Mouse (Mus musculus): Measurements from ENCODE around the gene Lamb1. TPM values are rescaled to one million over a fixed set of nuclear protein-coding genes. Genes with fewer than 3 reads are reported as not detected.
A peak's percentile ranks its signal among the peaks of the same experiment; 100 is the strongest.

Lamb1 gene
- polyA plus RNA-seq, 1 experiment from 2014 or later = 4.9 TPM

DNA sequence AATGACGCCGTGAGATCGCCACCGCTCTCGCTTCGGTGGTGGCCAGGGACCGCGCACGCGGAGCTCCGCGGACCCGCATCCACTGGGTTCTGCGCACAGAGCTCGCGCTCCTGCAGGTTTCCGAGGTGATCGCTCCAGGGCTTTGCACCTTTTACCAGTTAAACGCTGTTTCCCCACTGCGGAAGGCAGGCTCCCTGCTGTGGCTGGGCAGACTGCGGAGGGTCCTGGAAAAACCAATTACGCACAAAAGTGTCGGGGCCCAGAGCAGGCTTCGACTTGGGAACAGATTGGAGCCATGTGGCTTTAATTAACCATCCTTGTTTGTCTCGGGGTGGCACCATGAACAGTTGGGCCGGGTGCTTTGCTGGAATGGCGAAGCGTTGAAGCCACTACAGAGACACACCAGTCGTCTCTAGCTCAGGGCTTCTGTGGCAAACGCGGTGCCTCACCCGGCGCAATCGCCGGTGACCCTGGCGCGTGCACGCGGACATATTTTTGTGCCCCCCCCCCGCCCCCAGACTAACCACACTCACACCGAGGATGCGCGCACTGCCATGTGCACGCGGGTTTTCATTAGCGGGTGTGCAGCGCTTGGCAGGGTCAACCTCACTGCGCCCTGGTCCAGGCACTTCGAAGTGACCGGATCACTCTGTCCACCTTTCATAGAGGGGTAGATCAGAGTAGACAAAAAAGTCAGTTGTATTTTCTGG, 843 bp downstream of the Lamb1 start:
- ATAC-seq (ENCODE audit: low read depth) = peak; percentile 70
- peak overlapping the region; percentile 35 for H3K4me3 ChIP-seq (ENCODE audit: low read depth, low read length)
- H3K9me3 ChIP-seq (ENCODE audit: control insufficient read depth, low read length) = no peaks in the 10 kb centered on the region
- peaks cover 25% of the 10 kb centered on the region for H3K27me3 ChIP-seq (ENCODE audit: control insufficient read depth, insufficient read depth, low read length)
- WGBS = under 1% methylated on average over 48 of the region's 50 CpGs
- no peak overlapping the region for H3K27ac ChIP-seq (ENCODE audit: low read depth, low read length)
- no peaks in the 10 kb centered on the region for H3K4me1 ChIP-seq (ENCODE audit: control insufficient read depth, insufficient read depth, low read length)
- no peaks in the 10 kb centered on the region for H3K36me3 ChIP-seq (ENCODE audit: control insufficient read depth, insufficient read depth, low read length)
- H3K9ac ChIP-seq (replicated peaks; ENCODE audit: low read depth, low read length) = peak overlapping the region; percentile 29
- H3K4me2 ChIP-seq (ENCODE audit: low read depth, low read length) = peak overlapping the region; percentile 62

DNA sequence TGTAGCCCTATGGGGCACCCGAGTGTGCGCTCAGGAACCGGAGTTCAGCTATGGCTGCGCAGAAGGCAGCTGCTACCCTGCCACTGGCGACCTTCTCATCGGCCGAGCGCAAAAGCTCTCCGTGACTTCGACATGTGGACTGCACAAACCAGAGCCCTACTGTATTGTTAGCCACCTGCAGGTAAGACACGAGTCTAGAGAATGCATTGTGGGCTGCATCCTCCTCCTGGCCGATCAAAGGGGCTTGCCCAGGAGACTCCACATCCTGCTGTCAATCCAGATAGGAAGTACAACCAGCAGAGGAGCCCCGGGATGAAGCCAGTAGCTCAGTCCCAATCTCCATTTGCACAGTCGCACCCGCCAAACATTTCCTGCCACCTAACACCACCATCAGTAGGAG, 1.7 kb downstream of the Lamb1 start:
- H3K9ac ChIP-seq (replicated peaks; ENCODE audit: low read depth, low read length) = peak overlapping the region; percentile 29; the same call in 1 of the 2 replicates
- peaks cover 25% of the 10 kb centered on the region for H3K27me3 ChIP-seq (ENCODE audit: control insufficient read depth, insufficient read depth, low read length)
- WGBS = 12% methylated on average over 15 of the region's 15 CpGs
- H3K4me2 ChIP-seq (ENCODE audit: low read depth, low read length) = peak overlapping the region; percentile 62
- H3K4me3 ChIP-seq (ENCODE audit: low read depth, low read length) = peak overlapping the region; percentile 35
- ATAC-seq (ENCODE audit: low read depth) = no peak
- no peaks in the 10 kb centered on the region for H3K4me1 ChIP-seq (ENCODE audit: control insufficient read depth, insufficient read depth, low read length)
- H3K36me3 ChIP-seq (ENCODE audit: control insufficient read depth, insufficient read depth, low read length) = no peaks in the 10 kb centered on the region
- H3K9me3 ChIP-seq (ENCODE audit: control insufficient read depth, low read length) = no peaks in the 10 kb centered on the region
- H3K27ac ChIP-seq (ENCODE audit: low read depth, low read length) = no peak overlapping the region

DNA sequence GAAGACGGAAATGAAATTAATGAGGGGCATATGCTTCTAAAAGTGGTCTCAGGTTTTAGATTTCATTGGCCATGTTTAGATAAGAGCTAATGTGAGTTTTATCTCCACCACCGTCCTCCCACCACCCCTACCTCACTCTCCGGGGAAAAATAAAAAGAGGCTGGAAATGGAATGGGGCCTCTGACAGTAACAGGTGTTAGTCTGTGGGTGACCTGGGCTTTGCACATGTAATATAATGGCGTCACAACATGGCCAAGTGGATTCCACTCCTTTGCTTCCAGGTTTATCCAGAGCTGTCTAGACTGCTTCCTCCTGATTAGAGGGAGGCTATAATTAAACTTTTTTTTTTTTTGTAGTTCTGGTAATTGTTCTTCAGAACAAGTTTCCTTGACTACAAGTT, 2.3 kb downstream of the Lamb1 start:
- Histone ChIP-seq H3K4me3 (ENCODE audit: low read depth, low read length) (no peak overlapping the region; the same call in 1 of the 2 replicates), H3K4me2 (ENCODE audit: low read depth, low read length) (peak overlapping the region; percentile 62), H3K9me3 (ENCODE audit: control insufficient read depth, low read length) (no peaks in the 10 kb centered on the region), H3K36me3 (ENCODE audit: control insufficient read depth, insufficient read depth, low read length) (no peaks in the 10 kb centered on the region), H3K4me1 (ENCODE audit: control insufficient read depth, insufficient read depth, low read length) (no peaks in the 10 kb centered on the region), H3K27ac (ENCODE audit: low read depth, low read length) (no peak overlapping the region), H3K9ac (replicated peaks; ENCODE audit: low read depth, low read length) (no peak overlapping the region), H3K27me3 (ENCODE audit: control insufficient read depth, insufficient read depth, low read length) (peaks cover 25% of the 10 kb centered on the region)
- WGBS = 72% methylated on average over 4 of the region's 4 CpGs
- ATAC-seq (ENCODE audit: low read depth) = no peak

DNA sequence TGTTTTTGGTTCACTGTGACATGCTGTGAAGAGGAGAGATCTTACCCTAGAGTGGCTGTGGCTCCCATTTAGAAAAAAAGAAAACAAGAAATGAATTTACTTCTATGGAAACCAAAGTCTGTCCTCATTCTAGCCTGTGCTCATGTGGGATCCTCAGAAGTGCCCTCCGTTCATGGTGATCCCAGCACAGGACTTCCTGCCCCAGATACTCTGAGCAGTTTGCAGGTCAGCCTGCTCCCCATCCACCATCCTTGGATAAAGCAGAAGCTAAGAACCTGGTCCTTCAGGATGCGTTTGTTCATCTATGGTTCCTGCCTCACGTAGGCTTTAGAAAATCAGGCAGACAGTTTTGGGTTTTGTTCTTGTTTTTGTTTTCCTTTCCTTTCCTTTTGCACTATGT, 3.3 kb downstream of the Lamb1 start:
- H3K4me2 ChIP-seq (ENCODE audit: low read depth, low read length) = no peak overlapping the region
- no peak overlapping the region for H3K9ac ChIP-seq (replicated peaks; ENCODE audit: low read depth, low read length)
- no peaks in the 10 kb centered on the region for H3K36me3 ChIP-seq (ENCODE audit: control insufficient read depth, insufficient read depth, low read length)
- H3K9me3 ChIP-seq (ENCODE audit: control insufficient read depth, low read length) = no peaks in the 10 kb centered on the region
- H3K27me3 ChIP-seq (ENCODE audit: control insufficient read depth, insufficient read depth, low read length) = peaks cover 25% of the 10 kb centered on the region
- ATAC-seq (ENCODE audit: low read depth) = no peak
- H3K4me3 ChIP-seq (ENCODE audit: low read depth, low read length) = no peak overlapping the region
- H3K27ac ChIP-seq (ENCODE audit: low read depth, low read length) = no peak overlapping the region
- no peaks in the 10 kb centered on the region for H3K4me1 ChIP-seq (ENCODE audit: control insufficient read depth, insufficient read depth, low read length)
- WGBS = 83% methylated on average over 3 of the region's 3 CpGs

DNA sequence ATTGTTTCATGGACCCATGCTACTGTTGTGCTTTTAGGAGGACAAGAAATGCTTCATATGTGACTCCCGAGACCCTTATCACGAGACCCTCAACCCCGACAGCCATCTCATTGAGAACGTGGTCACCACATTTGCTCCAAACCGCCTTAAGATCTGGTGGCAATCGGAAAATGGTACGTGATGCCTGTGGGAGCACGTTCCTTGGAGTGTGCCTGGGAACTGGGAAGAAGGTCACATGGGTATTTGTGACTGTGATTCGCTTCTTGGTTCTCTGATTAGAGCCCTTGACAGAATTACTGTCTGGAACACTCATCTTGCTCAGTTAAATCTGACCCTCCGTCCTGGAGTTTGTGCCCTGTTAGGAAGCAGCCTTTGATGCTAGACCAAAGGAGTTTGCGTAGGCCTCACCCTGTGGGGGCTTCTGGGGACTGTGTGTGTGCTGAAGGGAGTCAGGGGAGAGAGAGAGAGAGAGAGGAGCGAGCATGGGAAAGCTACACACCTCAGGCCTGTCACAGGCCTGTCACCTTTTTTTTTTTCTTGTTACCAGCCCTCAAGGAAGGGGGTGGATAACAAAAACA, 4.1 kb downstream of the Lamb1 start:
- H3K36me3 ChIP-seq (ENCODE audit: control insufficient read depth, insufficient read depth, low read length) = no peaks in the 10 kb centered on the region
- no peaks in the 10 kb centered on the region for H3K4me1 ChIP-seq (ENCODE audit: control insufficient read depth, insufficient read depth, low read length)
- no peak overlapping the region for H3K27ac ChIP-seq (ENCODE audit: low read depth, low read length)
- no peak overlapping the region for H3K4me2 ChIP-seq (ENCODE audit: low read depth, low read length)
- peaks cover 25% of the 10 kb centered on the region for H3K27me3 ChIP-seq (ENCODE audit: control insufficient read depth, insufficient read depth, low read length)
- 64% methylated on average over 12 of the region's 12 CpGs for WGBS
- ATAC-seq (ENCODE audit: low read depth) = no peak
- no peak overlapping the region for H3K4me3 ChIP-seq (ENCODE audit: low read depth, low read length)
- H3K9ac ChIP-seq (replicated peaks; ENCODE audit: low read depth, low read length) = no peak overlapping the region
- no peaks in the 10 kb centered on the region for H3K9me3 ChIP-seq (ENCODE audit: control insufficient read depth, low read length)

DNA sequence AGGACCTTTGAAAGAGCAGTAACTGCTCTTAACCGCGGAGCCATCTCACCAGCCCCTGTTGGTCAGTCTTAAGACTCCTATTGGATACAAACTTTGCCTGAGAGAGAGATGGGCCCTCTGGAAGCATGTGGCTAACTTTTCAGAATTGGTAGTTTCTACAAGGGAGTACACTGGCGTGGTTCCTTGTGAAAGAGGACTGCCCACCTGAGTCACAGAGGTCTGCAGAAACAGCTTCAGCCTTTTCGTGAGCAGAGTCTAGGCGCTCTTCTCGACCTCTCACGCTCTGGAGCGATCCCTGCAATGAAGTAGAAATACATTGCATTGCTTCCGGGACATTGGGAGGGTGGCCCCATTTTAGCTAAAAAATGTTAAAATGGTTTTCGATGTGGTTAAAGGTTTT, 5.3 kb downstream of the Lamb1 start:
- H3K9ac ChIP-seq (replicated peaks; ENCODE audit: low read depth, low read length) = no peak overlapping the region
- no peaks in the 10 kb centered on the region for H3K36me3 ChIP-seq (ENCODE audit: control insufficient read depth, insufficient read depth, low read length)
- H3K4me3 ChIP-seq (ENCODE audit: low read depth, low read length) = no peak overlapping the region
- H3K27me3 ChIP-seq (ENCODE audit: control insufficient read depth, insufficient read depth, low read length) = peaks cover 15% of the 10 kb centered on the region
- no peak overlapping the region for H3K4me2 ChIP-seq (ENCODE audit: low read depth, low read length)
- no peaks in the 10 kb centered on the region for H3K9me3 ChIP-seq (ENCODE audit: control insufficient read depth, low read length)
- WGBS = 92% methylated on average over 10 of the region's 10 CpGs
- no peaks in the 10 kb centered on the region for H3K4me1 ChIP-seq (ENCODE audit: control insufficient read depth, insufficient read depth, low read length)
- no peak for ATAC-seq (ENCODE audit: low read depth)
- H3K27ac ChIP-seq (ENCODE audit: low read depth, low read length) = no peak overlapping the region

DNA sequence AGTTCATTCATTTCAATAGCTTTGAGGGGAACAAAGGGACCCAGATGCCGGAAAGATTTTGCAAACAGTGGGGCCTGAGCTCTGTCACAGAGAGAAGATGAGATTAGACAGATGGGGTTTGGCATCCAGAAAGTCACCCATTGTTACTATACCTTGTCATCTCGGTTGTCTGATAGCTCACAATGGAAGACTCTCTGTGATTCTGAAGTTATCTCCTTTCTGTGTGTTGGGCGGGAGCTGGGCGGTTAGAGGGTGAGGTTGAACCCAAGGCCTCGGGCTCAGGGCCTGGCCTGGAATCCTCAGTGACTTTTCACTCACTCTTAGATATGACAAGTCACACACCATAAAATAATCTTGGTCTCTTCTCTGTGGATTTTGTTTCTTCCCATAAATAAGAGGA, 5.7 kb downstream of the Lamb1 start:
- H3K27ac ChIP-seq (ENCODE audit: low read depth, low read length) = no peak overlapping the region
- no peak overlapping the region; the same call in 1 of the 2 replicates for H3K4me2 ChIP-seq (ENCODE audit: low read depth, low read length)
- no peaks in the 10 kb centered on the region for H3K36me3 ChIP-seq (ENCODE audit: control insufficient read depth, insufficient read depth, low read length)
- ATAC-seq (ENCODE audit: low read depth) = no peak
- H3K4me1 ChIP-seq (ENCODE audit: control insufficient read depth, insufficient read depth, low read length) = no peaks in the 10 kb centered on the region
- H3K4me3 ChIP-seq (ENCODE audit: low read depth, low read length) = no peak overlapping the region
- peaks cover 11% of the 10 kb centered on the region for H3K27me3 ChIP-seq (ENCODE audit: control insufficient read depth, insufficient read depth, low read length)
- H3K9me3 ChIP-seq (ENCODE audit: control insufficient read depth, low read length) = no peaks in the 10 kb centered on the region
- 76% methylated on average over 5 of the region's 5 CpGs for WGBS
- H3K9ac ChIP-seq (replicated peaks; ENCODE audit: low read depth, low read length) = no peak overlapping the region

DNA sequence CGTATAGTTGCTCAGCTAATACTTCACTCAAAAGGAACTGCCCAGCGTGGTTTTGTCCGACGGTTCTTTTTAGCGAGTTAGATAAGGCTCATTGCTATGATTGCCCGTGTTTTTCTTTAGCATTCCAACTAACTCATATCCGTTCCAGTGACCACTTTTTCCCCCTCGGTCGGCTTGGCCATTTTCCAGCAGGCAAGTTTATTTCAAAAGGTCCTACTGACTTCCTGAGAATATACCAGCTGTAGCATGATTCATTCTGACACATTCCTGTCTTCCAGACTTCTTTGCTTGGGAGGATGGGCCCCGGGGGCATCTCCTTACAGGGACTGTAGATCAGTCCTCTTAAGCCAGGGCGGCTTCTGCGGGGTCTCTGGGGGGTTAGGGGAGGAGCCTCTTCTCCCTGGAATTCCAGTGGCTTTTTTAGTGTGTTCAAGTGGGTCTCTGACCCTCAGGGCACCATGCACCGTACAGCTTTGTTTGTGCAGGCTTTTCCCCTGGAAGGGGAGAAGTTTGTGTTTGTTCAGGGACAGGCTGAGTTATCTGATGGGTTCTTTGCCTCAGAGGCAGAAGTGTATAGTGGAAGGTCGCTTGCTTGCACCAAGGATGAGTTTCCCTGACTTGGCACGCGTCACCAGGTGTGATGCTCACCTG, 6.5 kb downstream of the Lamb1 start:
- no peak overlapping the region for H3K4me2 ChIP-seq (ENCODE audit: low read depth, low read length)
- H3K27ac ChIP-seq (ENCODE audit: low read depth, low read length) = no peak overlapping the region
- H3K9ac ChIP-seq (replicated peaks; ENCODE audit: low read depth, low read length) = no peak overlapping the region
- H3K9me3 ChIP-seq (ENCODE audit: control insufficient read depth, low read length) = no peaks in the 10 kb centered on the region
- no peaks in the 10 kb centered on the region for H3K4me1 ChIP-seq (ENCODE audit: control insufficient read depth, insufficient read depth, low read length)
- no peaks in the 10 kb centered on the region for H3K36me3 ChIP-seq (ENCODE audit: control insufficient read depth, insufficient read depth, low read length)
- H3K27me3 ChIP-seq (ENCODE audit: control insufficient read depth, insufficient read depth, low read length) = peaks cover 5% of the 10 kb centered on the region
- H3K4me3 ChIP-seq (ENCODE audit: low read depth, low read length) = no peak overlapping the region
- WGBS = 51% methylated on average over 16 of the region's 16 CpGs
- ATAC-seq (ENCODE audit: low read depth) = no peak; the same call in 1 of the 2 replicates
